Mouse (Mus musculus) ES-Bruce4 (cell line): ENCODE measurements around the gene Olfr281.

Experiments used
- CTCF ChIP-seq: IDR thresholded peaks from one replicate; pipeline ENCODE4 v1.8.1; 2011; ENCODE audit warnings: low read depth, low read length
- EP300 ChIP-seq: IDR thresholded peaks from 2 replicates; pipeline ENCODE4 v1.6.1; 2011; ENCODE audit warnings: low read depth, low read length; ENCODE audit not compliant: insufficient read depth
- POLR2A ChIP-seq: IDR thresholded peaks from one replicate; pipeline ENCODE4 v1.8.1; 2011; ENCODE audit warnings: low read length; ENCODE audit not compliant: insufficient read depth

DNA sequence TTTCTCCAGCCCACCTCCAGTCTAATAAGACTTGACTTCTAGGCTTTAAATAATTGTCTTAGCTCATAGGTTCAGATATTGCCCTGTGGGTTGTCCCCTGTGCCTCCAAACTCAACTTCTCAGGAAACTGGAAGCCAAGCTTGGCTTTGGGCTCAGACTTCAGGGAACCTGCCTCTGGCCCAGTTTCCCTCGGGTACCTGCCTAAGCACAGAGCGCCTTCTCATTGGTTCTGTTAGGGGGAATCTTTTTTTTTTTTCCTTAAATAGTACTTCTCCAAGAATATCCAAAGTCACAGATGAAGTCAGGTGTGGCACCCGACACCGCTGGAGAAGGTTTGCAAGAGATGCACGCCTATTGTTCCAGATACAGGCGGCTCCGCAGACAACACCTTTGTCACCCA lies at the start of gene Olfr281:
- TF ChIP-seq CTCF (no peak), EP300 (no peak), POLR2A (no peak)
